ENCODE assay signal across 14 mouse cellular contexts in genomic region chr16:95004599-95004998, GRCm38 (mm10). TPM values are rescaled to one million over a fixed set of nuclear protein-coding genes. Genes with fewer than 3 reads are reported as not detected.
DNase-seq lines count a peak whose midpoint lies in the region; ATAC-seq lines count a peak whose summit lies in the region.
"Had no signal": no experiment of that assay in that cellular context is flagged by ENCODE, and none has a peak within 500 bp of the region (broad histone marks: within the 10 kb centered on the region; RNA-seq: fewer than 3 reads in every experiment).

No protein-coding gene starts in this region.

- ATAC-seq in hindbrain, embryonic 16.5 days: no peak
- ATAC-seq in midbrain, embryonic 15.5 days (replicated peaks): no peak
- ATAC-seq: forebrain, embryonic 13.5 days had no signal

- no peak overlapping the region for H3K9ac ChIP-seq in hindbrain, embryonic 16.5 days (ENCODE audit: low read depth, low read length)
- H3K9ac ChIP-seq in midbrain, embryonic 15.5 days: no peak overlapping the region
- H3K9ac ChIP-seq: forebrain, embryonic 13.5 days; hindbrain, embryonic 13.5 days; liver, embryonic 15.5 days had no signal

- no peak overlapping the region for H3K4me2 ChIP-seq in hindbrain, embryonic 16.5 days (ENCODE audit: low read length)
- H3K4me2 ChIP-seq in midbrain, embryonic 15.5 days: no peak overlapping the region
- H3K4me2 ChIP-seq: forebrain, embryonic 13.5 days; hindbrain, embryonic 13.5 days; liver, embryonic 15.5 days had no signal

- H3K36me3 ChIP-seq in hindbrain, embryonic 10.5 days: no peaks in the 10 kb centered on the region
- no peaks in the 10 kb centered on the region for H3K36me3 ChIP-seq in hindbrain, embryonic 16.5 days (ENCODE audit: control insufficient read depth, insufficient read depth, low read length)
- H3K36me3 ChIP-seq in midbrain, embryonic 15.5 days (replicated peaks): no peaks in the 10 kb centered on the region
- H3K36me3 ChIP-seq: hindbrain, embryonic 13.5 days; liver, embryonic 15.5 days had no signal

- no peak overlapping the region for H3K4me3 ChIP-seq in hindbrain, embryonic 10.5 days
- no peak overlapping the region for H3K4me3 ChIP-seq in hindbrain, embryonic 16.5 days (ENCODE audit: low read length)
- no peak overlapping the region for H3K4me3 ChIP-seq in midbrain, embryonic 15.5 days
- H3K4me3 ChIP-seq: forebrain, embryonic 13.5 days; heart, adult 2 months; hindbrain, embryonic 13.5 days; liver, embryonic 15.5 days had no signal

- no peaks in the 10 kb centered on the region; the same call in none of the 2 replicates for H3K4me1 ChIP-seq in hindbrain, embryonic 10.5 days (replicated peaks)
- peaks cover under 1% of the 10 kb centered on the region for H3K4me1 ChIP-seq in hindbrain, embryonic 16.5 days (ENCODE audit: control insufficient read depth, insufficient read depth, low read depth, low read length)
- H3K4me1 ChIP-seq in midbrain, embryonic 15.5 days: peaks cover 17% of the 10 kb centered on the region
- H3K4me1 ChIP-seq: liver, embryonic 15.5 days had no signal

- 38% methylated on average over 8 of the region's 8 CpGs for WGBS in hindbrain, embryonic 10.5 days
- 31% methylated on average over 8 of the region's 8 CpGs for WGBS in hindbrain, embryonic 16.5 days
- 23% methylated on average over 8 of the region's 8 CpGs for WGBS in midbrain, embryonic 15.5 days

- no peaks in the 10 kb centered on the region for H3K9me3 ChIP-seq in hindbrain, embryonic 10.5 days
- H3K9me3 ChIP-seq in hindbrain, embryonic 16.5 days (ENCODE audit: control insufficient read depth, low read length): no peaks in the 10 kb centered on the region
- no peaks in the 10 kb centered on the region for H3K9me3 ChIP-seq in midbrain, embryonic 15.5 days
- H3K9me3 ChIP-seq: forebrain, embryonic 13.5 days; hindbrain, embryonic 13.5 days; liver, embryonic 15.5 days had no signal

- H3K27me3 ChIP-seq in hindbrain, embryonic 10.5 days (ENCODE audit: insufficient read depth, poor library complexity, severe bottlenecking): no peaks in the 10 kb centered on the region
- H3K27me3 ChIP-seq in hindbrain, embryonic 16.5 days (replicated peaks; ENCODE audit: control insufficient read depth, insufficient read depth, low read length): no peaks in the 10 kb centered on the region
- H3K27me3 ChIP-seq in midbrain, embryonic 15.5 days (replicated peaks): no peaks in the 10 kb centered on the region
- H3K27me3 ChIP-seq: forebrain, embryonic 13.5 days; hindbrain, embryonic 13.5 days; liver, embryonic 15.5 days had no signal

- intact Hi-C loops in gastrocnemius, postnatal 36 days (cut with DNase I): no loop called here

- H3K27ac ChIP-seq in hindbrain, embryonic 10.5 days: no peak overlapping the region
- H3K27ac ChIP-seq in hindbrain, embryonic 16.5 days (ENCODE audit: low read depth, low read length): no peak overlapping the region
- H3K27ac ChIP-seq in midbrain, embryonic 15.5 days: peak overlapping the region; percentile 66
- H3K27ac ChIP-seq: forebrain, embryonic 13.5 days; heart, adult 2 months; hindbrain, embryonic 13.5 days; liver, embryonic 15.5 days had no signal

- peak; percentile 12 for DNase-seq in hindbrain, embryonic 10.5 days (ENCODE audit: low spot score)
- peak; percentile 51 for DNase-seq in ES-CJ7 (ENCODE audit: low read depth, low spot score)
- DNase-seq in embryo, embryonic 11 days: peak; percentile 65
- no peak for DNase-seq in cerebellum, adult 18-20 months
- DNase-seq in gastrocnemius, postnatal 36 days: no peak
- no peak for DNase-seq in thymus, adult 18-20 months
- DNase-seq: heart, adult 2 months had no signal

RNA-seq across cellular contexts. Expression of gene Kcnj6, which starts 7.1 kb away (rescaled TPM):
- not detected in 2 replicates for polyA plus RNA-seq in hindbrain, embryonic 10.5 days (2016; fragmentation: Nextera tagmentation; extraction: Ambion mirVana)
- polyA plus RNA-seq in hindbrain, embryonic 16.5 days (2015; fragmentation: Nextera tagmentation; extraction: Ambion mirVana): 3.8 and 6.2 TPM in 2 replicates
- 4.4 and 6.8 TPM in 2 replicates for polyA plus RNA-seq in midbrain, embryonic 15.5 days (2015; fragmentation: Nextera tagmentation; extraction: Ambion mirVana)
- not detected for total RNA-seq in gastrocnemius, postnatal 36 days (2021)
- total RNA-seq: common myeloid progenitor, adult 5-6 weeks; heart, adult 2 months; megakaryocyte, adult 5-6 weeks had no signal
- polyA plus RNA-seq: heart, adult 2 months; liver, embryonic 15.5 days had no signal

Comparison
In these comparisons a context has a peak if more than half of its experiments do, and no peak if none do; other contexts are left out.
1. DNase-seq: peak in hindbrain, embryonic 10.5 days (single experiment), ES-CJ7 (single experiment) and embryo, embryonic 11 days (single experiment); none in cerebellum, adult 18-20 months (0 of 2), gastrocnemius, postnatal 36 days (0 of 2) and thymus, adult 18-20 months (0 of 2).